Mouse (Mus musculus): ENCODE measurements around the gene 5830411N06Rik.
A peak's percentile ranks its signal among the peaks of the same experiment; 100 is the strongest.

5830411N06Rik gene

DNA sequence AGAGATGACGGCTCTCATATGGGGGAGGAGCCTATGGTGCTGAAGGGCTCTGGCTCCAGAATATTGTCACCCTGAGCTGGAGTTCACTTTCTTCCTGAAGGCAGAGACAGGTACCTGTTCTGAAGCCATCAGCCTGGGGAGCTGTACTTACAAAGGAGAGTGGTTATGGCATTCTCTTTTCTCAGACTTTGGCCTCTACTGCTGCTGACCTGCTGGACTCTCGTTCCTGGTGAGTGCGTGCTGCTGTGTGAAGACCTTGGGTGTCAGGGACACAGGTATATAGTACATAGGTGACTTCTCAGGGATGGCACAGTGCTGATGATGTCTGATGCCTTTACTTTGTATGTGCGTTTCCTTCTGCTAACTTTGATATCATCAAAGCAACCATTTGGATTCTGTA, at the start of gene 5830411N06Rik:
5830411N06Rik (plus strand) TSS at position 69 of the 400 bp plus-strand sequence.
- no peak for DNase-seq (ENCODE audit: inconsistent age in 2 of 2, low spot score in 1 of 2)

- no peak for DNase-seq (ENCODE audit: inconsistent age in 2 of 2, low spot score in 1 of 2)
Observed at GRCm38 (mm10) chr7:140201090-140201489, 46.0 kb upstream of the 5830411N06Rik start.

- DNase-seq (ENCODE audit: inconsistent age in 2 of 2, low spot score in 1 of 2) = no peak
Observed at GRCm38 (mm10) chr7:140205864-140206263, 41.2 kb upstream of the 5830411N06Rik start, which contains the start of gene Olfr524. TSS of gene Olfr524 (minus strand) at chr7:140205964.

GRCm38 (mm10) chr7:140206904-140207303, 40.2 kb upstream of the 5830411N06Rik start:
- no peak for DNase-seq (ENCODE audit: inconsistent age in 2 of 2, low spot score in 1 of 2)

DNA sequence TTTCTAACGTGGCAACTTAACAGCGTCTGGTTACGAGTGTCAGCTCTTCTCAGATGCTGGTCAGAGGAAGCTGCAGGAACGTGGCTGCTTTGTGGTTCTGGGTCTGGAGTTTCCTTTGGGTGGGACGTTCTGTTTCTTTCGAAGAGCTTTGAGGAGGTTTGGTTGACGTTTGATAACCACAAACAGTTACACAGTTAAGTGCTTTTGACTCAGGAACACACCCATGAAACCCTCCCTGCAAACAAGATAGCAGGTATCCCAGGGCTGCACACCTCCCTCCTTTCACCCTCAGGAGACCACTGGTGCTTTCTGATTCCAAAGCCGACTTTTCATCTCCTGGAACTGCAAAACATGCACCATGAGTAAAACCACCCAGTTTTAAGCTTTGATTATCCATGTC, 38.9 kb upstream of the 5830411N06Rik start:
- DNase-seq (ENCODE audit: inconsistent age in 2 of 2, low spot score in 1 of 2) = no peak

DNA sequence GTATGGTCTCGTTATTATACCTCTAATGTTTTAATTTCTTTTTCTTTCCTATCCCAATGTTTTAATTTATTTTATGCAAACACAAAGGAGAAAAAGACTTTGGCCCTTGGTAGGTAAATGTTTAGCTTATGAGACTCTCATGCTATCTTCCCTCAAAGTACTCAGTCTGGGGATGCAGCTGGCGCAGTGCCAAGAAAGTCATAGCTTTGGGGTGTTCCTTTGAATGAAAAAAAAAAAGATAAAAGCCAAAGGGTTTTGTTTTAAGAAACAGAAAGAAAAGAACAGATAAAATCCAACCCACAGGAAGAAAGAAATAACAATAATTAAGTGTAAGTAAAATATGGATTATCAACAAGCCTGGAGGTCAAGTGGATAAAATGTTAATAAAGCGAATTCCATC, 38.4 kb upstream of the 5830411N06Rik start:
- DNase-seq (ENCODE audit: inconsistent age in 2 of 2, low spot score in 1 of 2) = no peak

- no peak for DNase-seq (ENCODE audit: inconsistent age in 2 of 2, low spot score in 1 of 2)
Observed at GRCm38 (mm10) chr7:140213841-140214240, 33.2 kb upstream of the 5830411N06Rik start.

GRCm38 (mm10) chr7:140217967-140218366, 29.1 kb upstream of the 5830411N06Rik start, which contains the start of gene Cd163l1:
TSS of gene Cd163l1 (plus strand) at chr7:140218267.
- no peak for DNase-seq (ENCODE audit: inconsistent age in 2 of 2, low spot score in 1 of 2)

- DNase-seq (ENCODE audit: inconsistent age in 2 of 2, low spot score in 1 of 2) = no peak
Observed at GRCm38 (mm10) chr7:140219268-140219667, 27.8 kb upstream of the 5830411N06Rik start.

DNA sequence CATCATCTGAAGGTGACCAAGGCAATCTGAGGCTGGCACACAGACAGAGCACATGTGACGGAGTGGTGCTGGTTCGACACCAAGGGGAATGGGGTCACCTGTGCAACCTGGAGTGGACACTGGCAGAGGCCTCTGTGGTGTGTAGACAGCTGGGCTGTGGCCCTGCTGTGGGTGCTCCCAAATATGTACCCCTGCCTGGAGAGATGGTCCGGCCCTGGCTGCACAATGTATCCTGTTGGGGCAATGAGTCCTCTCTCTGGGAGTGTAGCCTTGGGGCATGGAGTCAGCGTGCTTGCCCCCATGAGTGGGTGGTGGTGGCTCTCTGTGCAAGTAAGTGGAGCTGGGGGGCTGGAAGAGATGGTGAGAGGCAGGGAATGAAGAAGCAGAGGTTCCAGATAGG, 26.7 kb upstream of the 5830411N06Rik start:
- no peak for DNase-seq (ENCODE audit: inconsistent age in 2 of 2, low spot score in 1 of 2)

GRCm38 (mm10) chr7:140224209-140224608, 22.9 kb upstream of the 5830411N06Rik start:
- DNase-seq (ENCODE audit: inconsistent age in 2 of 2, low spot score in 1 of 2) = no peak

GRCm38 (mm10) chr7:140228476-140228875, 18.6 kb upstream of the 5830411N06Rik start:
- peak in 1 of 2 experiments; percentile 63 for DNase-seq (ENCODE audit: inconsistent age in 2 of 2, low spot score in 1 of 2)

DNA sequence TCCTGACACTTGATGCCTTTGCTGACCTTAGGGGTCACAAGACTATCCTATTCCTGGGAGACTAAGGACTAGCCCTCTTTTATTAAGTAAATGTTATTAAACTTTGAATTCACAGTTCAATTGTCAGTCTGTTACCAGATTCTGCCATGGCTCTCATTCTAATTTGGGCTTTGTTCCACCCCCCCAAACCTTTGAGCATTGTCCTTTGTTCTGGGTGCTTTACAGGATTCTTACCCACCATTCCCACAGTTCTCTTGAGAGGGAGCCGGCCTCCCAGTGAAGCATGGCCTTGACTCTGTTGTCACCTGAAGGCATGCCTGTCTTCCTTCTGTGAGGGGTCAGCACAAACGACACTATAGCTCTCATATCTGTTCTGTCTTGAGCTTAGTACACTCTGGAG, 16.1 kb upstream of the 5830411N06Rik start:
- DNase-seq (ENCODE audit: inconsistent age in 2 of 2, low spot score in 1 of 2) = no peak

DNA sequence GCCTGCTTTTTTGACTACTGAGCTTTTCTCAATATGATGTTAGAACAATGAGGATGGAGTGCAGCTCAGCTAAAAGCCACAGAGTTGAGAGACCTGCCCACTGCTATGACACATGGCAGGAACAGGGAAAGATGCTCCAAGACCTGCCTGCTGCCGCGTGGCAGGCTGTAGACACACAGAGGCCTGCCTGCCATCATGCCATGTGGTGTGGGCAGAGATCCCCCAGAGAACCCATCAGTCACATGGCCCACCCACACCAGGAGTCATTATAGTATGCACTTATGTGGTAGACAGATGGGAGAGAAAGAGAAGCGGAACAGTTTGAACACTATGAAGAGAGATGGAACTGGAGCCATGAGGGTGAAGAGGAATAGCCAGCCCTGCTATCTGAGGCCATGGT, 13.4 kb upstream of the 5830411N06Rik start:
- no peak for DNase-seq (ENCODE audit: inconsistent age in 2 of 2, low spot score in 1 of 2)

DNA sequence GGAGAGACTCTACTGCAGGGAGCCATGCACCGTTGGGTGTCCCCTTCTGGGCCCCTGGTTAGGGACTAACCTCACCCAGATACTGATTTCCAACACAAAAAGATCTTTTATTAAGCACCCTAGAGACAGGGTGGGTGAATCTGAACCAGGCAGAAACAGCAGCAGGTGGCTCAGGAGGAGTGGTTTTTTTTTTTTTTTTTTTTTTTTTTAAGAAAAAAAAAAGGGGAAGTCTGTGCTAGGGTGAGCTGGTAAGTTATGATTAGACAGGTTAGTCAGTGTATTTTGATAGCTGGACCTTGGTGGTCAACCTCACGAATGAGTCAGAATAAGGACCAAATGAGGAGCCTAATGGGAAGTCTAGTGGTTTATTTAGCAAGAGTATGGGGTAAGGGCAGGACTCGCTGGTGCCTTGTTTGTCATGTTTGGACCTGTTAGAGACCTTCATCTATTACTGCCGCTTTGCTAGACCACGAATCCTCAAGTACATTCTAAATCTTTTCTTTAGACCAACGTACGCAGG, 6.8 kb downstream of the 5830411N06Rik start:
- no peak for DNase-seq (ENCODE audit: inconsistent age in 2 of 2, low spot score in 1 of 2)

- DNase-seq (ENCODE audit: inconsistent age in 2 of 2, low spot score in 1 of 2) = peak in 1 of 2 experiments; percentile 11
Observed at GRCm38 (mm10) chr7:140295746-140296145, 48.7 kb downstream of the 5830411N06Rik start.

DNA sequence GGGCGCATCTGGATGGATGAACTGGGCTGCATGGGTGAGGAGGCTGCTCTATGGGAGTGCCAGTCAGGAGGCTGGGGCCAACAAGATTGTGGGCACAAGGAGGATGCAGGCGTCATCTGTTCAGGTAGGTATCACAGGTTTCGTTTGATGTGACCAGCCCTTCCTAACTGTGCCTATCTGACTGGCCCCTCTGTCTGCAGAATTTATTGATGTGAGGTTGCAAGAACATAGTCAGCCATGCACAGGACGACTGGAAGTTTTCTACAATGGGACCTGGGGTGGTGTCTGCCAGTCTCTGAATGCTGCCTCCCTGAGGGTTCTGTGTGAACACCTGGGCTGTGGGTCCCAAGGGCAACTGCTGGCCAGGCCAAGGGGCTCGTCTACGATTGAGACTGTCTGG, 49.8 kb downstream of the 5830411N06Rik start:
- peak in 1 of 2 experiments; percentile 11 for DNase-seq (ENCODE audit: inconsistent age in 2 of 2, low spot score in 1 of 2)

- DNase-seq (ENCODE audit: inconsistent age in 2 of 2, low spot score in 1 of 2) = peak in 1 of 2 experiments; percentile 11
Observed at GRCm38 (mm10) chr7:140299416-140299815, 52.3 kb downstream of the 5830411N06Rik start.

GRCm38 (mm10) chr7:140319861-140320385, 72.8 kb downstream of the 5830411N06Rik start:
- DNase-seq (ENCODE audit: inconsistent age in 2 of 2, low spot score in 1 of 2) = no peak

DNA sequence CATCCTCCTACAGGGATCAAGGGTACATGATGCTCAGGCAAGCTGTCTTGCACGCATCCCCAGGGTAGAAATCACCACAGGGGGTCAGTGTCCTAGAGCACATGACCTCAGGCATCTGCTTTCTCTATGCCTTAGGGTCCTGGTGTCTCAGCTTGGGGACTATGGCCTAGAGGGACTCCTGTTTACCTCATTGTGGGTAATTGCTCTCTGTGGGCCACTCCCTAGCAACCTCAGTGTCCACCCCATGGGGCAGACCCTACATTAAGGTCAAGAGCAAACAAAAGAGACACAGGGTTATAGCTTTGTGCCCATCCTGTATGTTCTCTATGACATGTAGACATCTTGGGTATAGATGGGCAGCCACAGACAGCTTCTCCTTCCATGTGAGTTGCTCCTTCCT, 73.5 kb downstream of the 5830411N06Rik start, which contains the start of gene Olfr525:
Olfr525 (plus strand) TSS at position 301 of the 400 bp plus-strand sequence.
- no peak for DNase-seq (ENCODE audit: inconsistent age in 2 of 2, low spot score in 1 of 2)

DNA sequence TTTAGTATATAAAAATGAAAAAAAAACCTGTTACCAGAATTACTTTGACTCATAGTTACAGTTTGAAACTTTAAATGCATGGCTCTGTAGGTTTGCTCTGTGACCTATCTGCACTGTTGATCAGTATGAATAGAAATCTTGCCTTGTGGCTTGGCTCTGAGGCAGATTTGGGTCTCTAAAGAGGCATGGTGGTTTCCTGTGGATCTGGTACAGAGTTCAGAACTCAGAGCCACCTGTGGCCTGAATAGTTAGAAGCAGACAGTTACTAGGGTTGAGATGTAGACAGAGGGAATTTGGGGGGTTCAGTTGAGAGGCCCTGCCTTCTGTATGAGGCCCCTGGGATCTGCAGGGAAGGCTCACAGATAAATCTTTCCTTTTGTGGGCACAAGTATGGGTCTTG, 74.1 kb downstream of the 5830411N06Rik start:
- DNase-seq (ENCODE audit: inconsistent age in 2 of 2, low spot score in 1 of 2) = no peak

GRCm38 (mm10) chr7:140329766-140330304, 82.8 kb downstream of the 5830411N06Rik start:
- DNase-seq (ENCODE audit: inconsistent age in 2 of 2, low spot score in 1 of 2) = no peak

GRCm38 (mm10) chr7:140333717-140334116, 86.6 kb downstream of the 5830411N06Rik start, which contains the start of gene Olfr527:
TSS of gene Olfr527 (plus strand) at chr7:140334017.
- no peak for DNase-seq (ENCODE audit: inconsistent age in 2 of 2, low spot score in 1 of 2)

Data from adrenal gland, adult (tissue).